Mouse (Mus musculus): ENCODE results near the gene Sgpp2. TPM values are rescaled to one million over a fixed set of nuclear protein-coding genes. Genes with fewer than 3 reads are reported as not detected.

The Sgpp2 gene
- total RNA-seq, 2 experiments from 2014 or later: not detected

GRCm38 (mm10) chr1:78339941-78340340, 29.8 kb downstream of the Sgpp2 start:
- DNase-seq: no peak

DNA sequence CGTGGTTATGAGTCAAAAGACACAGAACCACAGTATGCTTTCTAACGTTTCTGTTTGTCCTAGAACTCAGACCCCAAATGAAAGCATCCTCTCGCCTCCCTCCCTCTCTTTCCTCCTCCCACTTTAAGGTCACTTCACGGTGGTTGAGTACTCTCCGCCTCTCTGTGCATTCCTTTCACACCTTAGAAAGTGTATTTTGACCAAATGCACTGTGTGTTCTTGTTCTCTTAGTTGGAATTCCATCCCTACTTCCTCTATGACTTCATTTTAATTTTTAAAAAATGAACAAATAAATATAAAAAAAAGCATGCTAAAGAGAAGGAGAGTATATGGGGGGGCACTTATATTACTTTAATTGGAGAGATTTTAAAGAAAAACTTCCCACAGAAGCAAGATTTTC, 30.4 kb downstream of the Sgpp2 start:
- DNase-seq: no peak

GRCm38 (mm10) chr1:78347317-78347806, 37.2 kb downstream of the Sgpp2 start:
- no peak for DNase-seq

DNA sequence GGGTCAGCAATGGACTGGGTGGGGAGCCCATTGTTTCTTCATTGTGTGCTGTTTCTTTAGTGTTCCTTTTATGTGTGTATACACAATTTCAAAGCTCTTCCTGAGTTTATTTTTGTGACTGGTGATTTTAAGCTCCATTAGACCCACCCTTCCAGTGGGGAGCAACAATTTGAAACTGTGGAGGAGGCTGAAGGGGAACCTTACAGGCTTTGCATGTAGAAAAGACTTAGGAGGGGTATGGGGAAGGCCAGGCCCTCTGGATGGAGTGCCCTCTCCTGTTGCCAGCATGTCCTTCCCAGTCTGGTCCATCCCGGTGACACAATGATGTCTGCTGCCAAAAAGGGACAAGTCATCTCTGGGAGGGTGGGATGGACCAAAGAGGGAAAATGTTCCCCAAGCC, 39.1 kb downstream of the Sgpp2 start:
- no peak for DNase-seq

GRCm38 (mm10) chr1:78353254-78353653, 43.1 kb downstream of the Sgpp2 start:
- no peak for DNase-seq

- peak; percentile 39 for DNase-seq
Observed at GRCm38 (mm10) chr1:78355123-78355522, 45.0 kb downstream of the Sgpp2 start.

- no peak for DNase-seq
Observed at GRCm38 (mm10) chr1:78357415-78357814, 47.3 kb downstream of the Sgpp2 start.

- DNase-seq: no peak
Observed at GRCm38 (mm10) chr1:78357868-78358267, 47.7 kb downstream of the Sgpp2 start.

- no peak for DNase-seq
Observed at GRCm38 (mm10) chr1:78363965-78364889, 54.1 kb downstream of the Sgpp2 start.

- DNase-seq: no peak
Observed at GRCm38 (mm10) chr1:78367806-78368205, 57.7 kb downstream of the Sgpp2 start.

GRCm38 (mm10) chr1:78370121-78370520, 60.0 kb downstream of the Sgpp2 start:
- no peak for DNase-seq

DNA sequence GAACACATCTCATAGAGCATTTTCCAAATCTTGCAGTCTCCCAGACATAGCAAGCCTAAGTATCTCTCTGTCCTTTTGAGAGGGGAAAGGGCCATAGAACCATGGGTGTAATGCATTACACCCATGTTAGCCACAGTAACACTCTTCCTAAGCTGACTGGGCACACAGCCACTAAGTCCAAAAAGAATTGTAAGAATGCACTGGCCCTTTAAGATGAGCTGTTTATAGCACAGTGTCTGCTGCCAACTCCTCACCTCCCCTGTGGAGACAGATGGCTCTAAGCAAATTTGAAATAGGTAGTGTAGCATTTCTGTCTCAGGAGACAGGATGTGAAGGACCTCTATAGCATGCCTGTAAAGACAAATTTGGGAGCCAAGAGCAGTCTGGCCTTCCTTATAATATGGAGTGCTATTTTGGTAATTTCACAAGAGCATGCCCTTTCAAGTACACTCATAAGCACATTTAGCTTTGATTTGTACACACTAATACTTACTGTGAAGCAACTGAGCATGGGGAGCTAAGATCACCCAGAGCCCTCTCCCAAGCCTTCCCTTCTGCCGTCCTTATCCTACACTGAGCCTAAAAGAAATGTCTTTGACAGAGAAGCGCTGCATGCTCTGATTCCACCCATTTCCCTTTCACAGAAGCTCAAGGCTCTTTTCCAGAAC, 61.6 kb downstream of the Sgpp2 start:
- no peak for DNase-seq

DNA sequence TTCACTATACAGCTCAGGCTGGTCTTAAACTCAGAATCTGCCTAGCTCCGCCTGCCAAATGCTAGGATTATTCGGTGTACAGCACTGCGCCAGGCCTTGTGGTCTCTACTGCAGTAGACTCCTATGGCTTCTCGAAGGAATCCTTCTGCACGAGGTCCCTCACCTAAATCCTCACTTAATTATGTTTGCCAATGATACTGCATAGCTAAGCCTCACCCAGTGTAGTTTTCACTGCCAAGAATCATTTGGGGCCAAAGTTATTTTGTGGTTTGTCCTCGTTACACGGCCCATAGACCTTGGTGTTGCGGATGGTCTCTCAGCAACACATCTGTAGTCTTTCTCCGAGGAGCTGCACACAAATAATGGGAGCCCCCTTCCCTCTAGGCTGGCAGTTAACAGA, 62.2 kb downstream of the Sgpp2 start:
- DNase-seq: no peak

- DNase-seq: no peak
Observed at GRCm38 (mm10) chr1:78373836-78374235, 63.7 kb downstream of the Sgpp2 start.

- DNase-seq: no peak
Observed at GRCm38 (mm10) chr1:78375058-78375457, 64.9 kb downstream of the Sgpp2 start.

DNA sequence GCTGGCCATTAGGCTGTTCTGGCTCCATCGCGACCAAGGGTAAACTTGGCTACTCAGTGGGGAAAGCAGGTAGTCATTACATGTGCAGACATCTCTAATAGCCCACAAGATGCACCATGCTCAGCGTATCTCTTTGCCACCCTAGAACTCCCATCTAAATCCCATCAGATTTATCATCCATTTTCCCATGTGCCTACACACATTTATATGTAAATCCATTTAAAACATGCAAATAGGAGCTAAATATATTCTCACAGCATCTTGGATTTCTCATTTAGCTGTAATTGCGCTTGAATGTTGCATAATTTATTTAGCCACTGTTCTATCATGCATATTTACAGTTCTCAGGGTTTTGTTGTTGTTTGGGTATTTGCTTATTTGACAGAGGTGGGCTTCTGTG, 70.8 kb downstream of the Sgpp2 start:
- no peak for DNase-seq

DNA sequence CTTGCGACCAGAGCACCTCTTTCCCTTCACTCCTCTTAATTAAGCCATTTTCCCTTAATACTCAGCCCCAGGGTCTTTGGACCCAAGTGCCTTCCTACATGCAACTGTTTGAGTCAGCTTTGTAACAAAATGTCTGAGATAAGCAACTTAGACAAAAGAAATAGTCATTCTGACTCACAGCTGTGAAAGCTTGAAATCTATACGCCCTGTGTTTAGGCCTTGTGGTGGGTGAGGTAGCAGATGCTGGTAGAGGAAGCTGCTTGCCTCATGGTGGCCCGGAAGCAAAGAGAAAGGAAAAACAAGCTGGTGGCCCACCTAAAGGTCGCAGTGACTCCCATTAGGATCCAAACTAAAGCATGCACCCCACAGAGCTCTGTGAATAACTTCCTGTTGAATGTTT, 77.7 kb downstream of the Sgpp2 start:
- no peak for DNase-seq

- DNase-seq: no peak
Observed at GRCm38 (mm10) chr1:78388848-78389247, 78.7 kb downstream of the Sgpp2 start.

GRCm38 (mm10) chr1:78395191-78395735, 85.1 kb downstream of the Sgpp2 start:
- no peak for DNase-seq

GRCm38 (mm10) chr1:78395737-78396136, 85.6 kb downstream of the Sgpp2 start:
- DNase-seq: no peak

GRCm38 (mm10) chr1:78396320-78396913, 86.3 kb downstream of the Sgpp2 start:
- DNase-seq: peak; percentile 25

DNA sequence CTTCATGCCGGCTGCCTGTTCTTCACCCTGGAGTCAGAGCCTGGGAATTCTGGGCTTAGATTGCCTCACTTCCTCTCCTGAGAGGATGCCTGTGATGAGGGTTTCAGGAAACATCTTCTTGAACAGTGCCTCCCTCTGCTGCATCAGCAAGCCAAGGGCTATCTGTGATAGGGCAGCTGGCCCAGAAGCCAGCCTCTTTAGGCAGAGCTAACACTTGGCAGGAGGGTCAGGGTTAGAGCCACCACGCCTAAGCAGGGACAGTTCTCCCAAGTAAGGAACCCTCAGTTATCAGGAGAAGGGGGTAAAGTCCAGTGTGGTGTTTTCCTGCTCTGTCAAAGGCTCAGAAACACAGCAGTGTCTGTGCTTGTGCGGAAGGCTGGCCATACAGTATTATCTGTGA, 89.6 kb downstream of the Sgpp2 start:
- no peak for DNase-seq

DNA sequence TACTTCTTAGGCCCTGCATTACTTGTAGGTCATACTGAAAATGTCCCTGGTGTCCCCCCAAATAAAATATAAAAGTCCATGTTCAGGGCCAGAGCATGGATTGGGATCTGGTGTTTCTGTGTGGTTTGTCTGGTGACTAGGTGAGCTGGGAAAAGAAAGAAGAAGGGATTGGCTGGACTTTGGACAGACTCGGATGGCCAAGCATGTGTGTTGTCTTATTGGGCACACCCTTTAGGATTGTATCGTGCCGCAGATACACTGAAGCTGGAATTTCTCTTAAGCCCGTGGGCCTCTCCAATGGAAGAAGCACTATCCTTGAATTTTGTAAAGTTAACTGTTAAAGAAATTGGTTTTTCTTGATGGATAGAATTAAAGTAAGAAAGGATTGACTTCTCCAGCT, 91.3 kb downstream of the Sgpp2 start:
- no peak for DNase-seq

Data from gastrocnemius, postnatal 10 days (tissue).